In genomic region chr3:145158441-145158840, GRCm38 (mm10) we compare ENCODE assay signal across 17 mouse cellular contexts. TPM values are rescaled to one million over a fixed set of nuclear protein-coding genes. Genes with fewer than 3 reads are reported as not detected.
"Had no signal": no experiment of that assay in that cellular context is flagged by ENCODE, and none has a peak within 500 bp of the region (broad histone marks: within the 10 kb centered on the region; RNA-seq: fewer than 3 reads in every experiment).

No protein-coding gene starts in this region.

- DNase-seq: retina, postnatal 1 day; right cerebral cortex, adult 18-20 months; right cerebral cortex, postnatal 14 days; right cerebral cortex, postnatal 25 days; right cerebral cortex, postnatal 4 days; spleen, adult 18-20 months; thymus, adult 18-20 months; thymus, adult 2 months; thymus, postnatal 14 days; thymus, postnatal 25 days; thymus, postnatal 36 days; thymus, postnatal 4 days had no signal

- H3K9me3 ChIP-seq: neural tube, embryonic 13.5 days; neural tube, embryonic 15.5 days; stomach, embryonic 15.5 days had no signal

- H3K4me2 ChIP-seq: neural tube, embryonic 13.5 days; neural tube, embryonic 15.5 days; stomach, embryonic 15.5 days had no signal

- H3K9ac ChIP-seq: neural tube, embryonic 13.5 days; neural tube, embryonic 15.5 days; stomach, embryonic 15.5 days had no signal

- H3K27me3 ChIP-seq: neural tube, embryonic 13.5 days; neural tube, embryonic 15.5 days; stomach, embryonic 15.5 days had no signal

- H3K4me3 ChIP-seq: neural tube, embryonic 13.5 days; neural tube, embryonic 15.5 days; stomach, embryonic 15.5 days had no signal

- H3K4me1 ChIP-seq: neural tube, embryonic 13.5 days; neural tube, embryonic 15.5 days; stomach, embryonic 15.5 days had no signal

- H3K27ac ChIP-seq: neural tube, embryonic 13.5 days; neural tube, embryonic 15.5 days; stomach, embryonic 15.5 days; stomach, postnatal 0 days had no signal

RNA-seq across cellular contexts. Expression of gene Clca2, which starts 59.2 kb away (rescaled TPM):
- polyA plus RNA-seq: neural tube, embryonic 14.5 days; neural tube, embryonic 15.5 days had no signal
